Mouse (Mus musculus): ENCODE measurements around the gene Aldh3b3.

Gene Aldh3b3

GRCm38 (mm10) chr19:3958470-3958869, at the start of gene Aldh3b3:
TSS of gene Aldh3b3 (plus strand) at chr19:3958645.
- no peak for DNase-seq (ENCODE audit: low spot score)

- DNase-seq (ENCODE audit: low spot score), result no peak
These were observed 48.2 kb upstream of the Aldh3b3 start for GRCm38 (mm10) chr19:3910206-3910605.

GRCm38 (mm10) chr19:3912337-3913204, 45.9 kb upstream of the Aldh3b3 start, which contains the start of gene Ndufs8:
TSS of gene Ndufs8 (minus strand) at chr19:3912774.
- DNase-seq (ENCODE audit: low spot score), result peak; percentile 99

GRCm38 (mm10) chr19:3913692-3914091, 44.8 kb upstream of the Aldh3b3 start:
- DNase-seq (ENCODE audit: low spot score), result no peak

- no peak for DNase-seq (ENCODE audit: low spot score)
These were observed 43.9 kb upstream of the Aldh3b3 start for GRCm38 (mm10) chr19:3914535-3914934.

GRCm38 (mm10) chr19:3916727-3917126, 41.7 kb upstream of the Aldh3b3 start:
- DNase-seq (ENCODE audit: low spot score), result no peak

- DNase-seq (ENCODE audit: low spot score), result no peak
These were observed 38.5 kb upstream of the Aldh3b3 start for GRCm38 (mm10) chr19:3919928-3920327.

GRCm38 (mm10) chr19:3922661-3923371, 35.6 kb upstream of the Aldh3b3 start:
- no peak for DNase-seq (ENCODE audit: low spot score)

- DNase-seq (ENCODE audit: low spot score), result no peak
These were observed 34.9 kb upstream of the Aldh3b3 start for GRCm38 (mm10) chr19:3923586-3923985.

GRCm38 (mm10) chr19:3924190-3924589, 34.3 kb upstream of the Aldh3b3 start:
- no peak for DNase-seq (ENCODE audit: low spot score)

- no peak for DNase-seq (ENCODE audit: low spot score)
These were observed 33.6 kb upstream of the Aldh3b3 start for GRCm38 (mm10) chr19:3924868-3925267.

GRCm38 (mm10) chr19:3925859-3926258, 32.6 kb upstream of the Aldh3b3 start:
- no peak for DNase-seq (ENCODE audit: low spot score)

GRCm38 (mm10) chr19:3926279-3926678, 32.2 kb upstream of the Aldh3b3 start:
- no peak for DNase-seq (ENCODE audit: low spot score)

- DNase-seq (ENCODE audit: low spot score), result no peak
These were observed 31.8 kb upstream of the Aldh3b3 start for GRCm38 (mm10) chr19:3926685-3927084.

- no peak for DNase-seq (ENCODE audit: low spot score)
These were observed 30.5 kb upstream of the Aldh3b3 start for GRCm38 (mm10) chr19:3927989-3928388.

GRCm38 (mm10) chr19:3928779-3929178, 29.7 kb upstream of the Aldh3b3 start:
- no peak for DNase-seq (ENCODE audit: low spot score)

GRCm38 (mm10) chr19:3929211-3929941, 29.1 kb upstream of the Aldh3b3 start, which contains the start of gene Aldh3b1:
TSS of gene Aldh3b1 (minus strand) at chr19:3929808.
- DNase-seq (ENCODE audit: low spot score), result no peak

- no peak for DNase-seq (ENCODE audit: low spot score)
These were observed 28.0 kb upstream of the Aldh3b3 start for GRCm38 (mm10) chr19:3930262-3931057.

- DNase-seq (ENCODE audit: low spot score), result no peak
These were observed 26.7 kb upstream of the Aldh3b3 start for GRCm38 (mm10) chr19:3931716-3932115.

- DNase-seq (ENCODE audit: low spot score), result peak; percentile 38
These were observed 23.2 kb upstream of the Aldh3b3 start, which contains the start of gene Unc93b1 for GRCm38 (mm10) chr19:3935032-3935895. TSS of gene Unc93b1 (plus strand) at chr19:3935186.

Data from yolk sac, embryonic 10.5 days (tissue).